Mouse (Mus musculus) E14TG2a.4 (cell line): ENCODE measurements around the gene AC131692.1.

Source experiments
- CTCF ChIP-seq: conservative IDR thresholded peaks from 2 replicates; pipeline ENCODE4 v1.5.1; 2014; ENCODE audit warnings: low read length
- NANOG ChIP-seq: IDR thresholded peaks from 2 replicates; pipeline ENCODE4 v1.6.1; 2014; ENCODE audit warnings: borderline replicate concordance, low read length, mixed read lengths
- POU5F1 ChIP-seq: IDR thresholded peaks from 2 replicates; pipeline ENCODE4 v1.6.1; 2014; ENCODE audit warnings: low read length, borderline replicate concordance

DNA sequence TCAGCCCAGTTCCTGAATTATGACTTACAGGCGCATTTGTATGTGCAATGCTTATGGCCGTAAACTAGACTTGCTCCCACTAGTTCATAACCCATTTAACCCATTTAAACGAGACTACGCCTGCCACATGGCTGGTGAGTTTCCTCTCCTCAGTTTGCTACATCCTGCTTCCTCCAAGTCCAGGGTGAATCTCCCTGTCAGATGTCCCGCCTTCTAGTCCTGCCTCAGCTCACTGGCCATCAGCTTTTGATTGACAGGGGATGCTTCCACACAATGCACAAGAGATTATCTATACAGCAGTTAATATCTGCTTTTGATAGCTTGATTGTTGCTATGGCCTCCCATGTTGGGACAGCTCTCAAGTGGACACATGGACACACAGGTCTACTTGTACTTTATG is 39.9 kb upstream of the AC131692.1 start:
- TF ChIP-seq CTCF = no peak
- TF ChIP-seq POU5F1 = no peak
- no peak for TF ChIP-seq NANOG
